26 mouse cellular contexts compared by ENCODE assay signal in the genomic region with DNA sequence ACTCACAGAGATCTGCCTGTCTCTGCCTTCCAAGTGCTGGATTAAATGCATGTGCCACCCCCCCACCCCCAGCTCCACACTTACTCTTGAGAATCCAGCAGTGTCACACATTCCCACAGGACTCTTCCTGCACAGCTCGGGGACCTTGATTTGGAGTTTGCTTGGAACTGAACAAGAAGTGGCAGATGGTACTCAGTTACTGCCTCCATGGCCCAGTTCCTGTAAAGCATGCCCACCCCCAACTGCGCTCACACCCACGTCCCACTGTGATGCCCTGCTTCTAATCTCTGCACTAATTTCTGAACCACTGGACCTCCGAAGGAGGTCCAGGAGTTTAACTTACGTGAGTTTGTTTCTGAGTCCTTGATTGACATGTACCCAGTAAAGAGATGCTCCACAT. TPM values are rescaled to one million over a fixed set of nuclear protein-coding genes. Genes with fewer than 3 reads are reported as not detected.
"Had no signal": no experiment of that assay in that cellular context is flagged by ENCODE, and none has a peak within 500 bp of the region (broad histone marks: within the 10 kb centered on the region; RNA-seq: fewer than 3 reads in every experiment).

No protein-coding gene starts in this region.

- H3K27ac ChIP-seq: heart, adult 2 months; heart, embryonic 13.5 days; heart, embryonic 15.5 days; hindbrain, embryonic 13.5 days; hindbrain, embryonic 15.5 days; hindbrain, postnatal 0 days; kidney, embryonic 15.5 days; kidney, postnatal 0 days; liver, embryonic 12.5 days; liver, embryonic 14.5 days had no signal

- H3K4me3 ChIP-seq: heart, adult 2 months; heart, embryonic 13.5 days; heart, embryonic 15.5 days; hindbrain, embryonic 13.5 days; hindbrain, embryonic 15.5 days; kidney, embryonic 15.5 days; limb, embryonic 13.5 days; limb, embryonic 15.5 days; liver, embryonic 12.5 days had no signal

- DNase-seq: gastrocnemius, postnatal 14 days; gastrocnemius, postnatal 36 days; heart, adult 11 months; heart, adult 2 months; heart, postnatal 14 days; heart, postnatal 36 days; kidney, adult 11 months; kidney, adult 2 months; kidney, adult 9 months; kidney, postnatal 14 days; kidney, postnatal 36 days; lung, adult 18-20 months had no signal

- ATAC-seq: hindbrain, postnatal 0 days; intestine, embryonic 16.5 days; liver, embryonic 12.5 days had no signal

RNA-seq across cellular contexts. Expression of gene Pgbd5, which starts 57.4 kb away (rescaled TPM):
- total RNA-seq: hematopoietic stem cell, adult 5-6 weeks; liver, adult 2 months had no signal
